Mouse (Mus musculus) hindbrain, embryonic 12.5 days (tissue): Measurements from ENCODE around the gene Pth1r. TPM values are rescaled to one million over a fixed set of nuclear protein-coding genes. Genes with fewer than 3 reads are reported as not detected.

Source experiments
- ATAC-seq: fragments of 200-750 bp; cut with Nextera tagmentation; 2 replicates; pipeline ENCODE4 v1.8.0; 2017; ENCODE audit warnings: moderate TSS enrichment; ENCODE audit not compliant: low FRiP score
- H3K27ac ChIP-seq: fragments of 300-500 bp; sonication (generic); 2 replicates; pipeline ENCODE4 v1.5.1; 2016; ENCODE audit warnings: mild to moderate bottlenecking
- H3K27me3 ChIP-seq: fragments of 300-500 bp; sonication (generic); 2 replicates; pipeline ENCODE4 v1.6.1; 2016; ENCODE audit warnings: mild to moderate bottlenecking
- H3K36me3 ChIP-seq: fragments of 300-500 bp; sonication (generic); 2 replicates; pipeline ENCODE4 v1.6.1; 2016; ENCODE audit warnings: mild to moderate bottlenecking
- H3K4me1 ChIP-seq: fragments of 300-500 bp; sonication (generic); 2 replicates; pipeline ENCODE4 v1.6.1; 2016
- H3K4me2 ChIP-seq: fragments of 300-500 bp; sonication (generic); replicated peaks from 2 replicates; pipeline ENCODE4 v1.6.1; 2016; ENCODE audit warnings: mild to moderate bottlenecking
- H3K4me3 ChIP-seq: fragments of 300-500 bp; sonication (generic); 2 replicates; pipeline ENCODE4 v1.5.1; 2016; ENCODE audit warnings: mild to moderate bottlenecking
- H3K9ac ChIP-seq: fragments of 300-500 bp; sonication (generic); 2 replicates; pipeline ENCODE4 v1.6.1; 2016; ENCODE audit warnings: mild to moderate bottlenecking, moderate library complexity
- H3K9me3 ChIP-seq: fragments of 300-500 bp; sonication (generic); replicated peaks from 2 replicates; pipeline ENCODE4 v1.6.1; 2016; ENCODE audit warnings: mild to moderate bottlenecking
- WGBS: fragments of 180-500 bp; shearing (Covaris S2); methylation state at CpG from one replicate; pipeline ENCODE4 v1.1.7; 2016; 5-methylcytosine and 5-hydroxymethylcytosine counted together
- polyA plus RNA-seq: library from polyadenylated mRNA; unstranded; fragments of >200 nt; fragmentation: Nextera tagmentation; extraction: Ambion mirVana; gene quantifications from 2 replicates; pipeline ENCODE4 v1.2.1, GENCODE M21; 2016

Pth1r gene
- polyA plus RNA-seq, 1 experiment from 2014 or later, result 44.3 TPM

- no peaks in the 10 kb centered on the region for H3K9me3 ChIP-seq
- H3K36me3 ChIP-seq, result peaks cover 34% of the 10 kb centered on the region; the same call in 1 of the 2 replicates
- H3K4me3 ChIP-seq, result no peak overlapping the region
- no peak overlapping the region for H3K27ac ChIP-seq
- ATAC-seq, result peak; percentile 76
- 45% methylated on average over 5 of the region's 5 CpGs for WGBS
- no peaks in the 10 kb centered on the region for H3K4me1 ChIP-seq
- H3K27me3 ChIP-seq, result no peaks in the 10 kb centered on the region
- H3K4me2 ChIP-seq, result no peak overlapping the region
- no peak overlapping the region for H3K9ac ChIP-seq
These were observed 37.2 kb downstream of the Pth1r start for GRCm38 (mm10) chr9:110709640-110710258.

- H3K27ac ChIP-seq, result no peak overlapping the region
These were observed 40.2 kb downstream of the Pth1r start for GRCm38 (mm10) chr9:110706784-110707183.

GRCm38 (mm10) chr9:110703951-110704350 is 43.0 kb downstream of the Pth1r start:
- H3K4me1 ChIP-seq, result no peaks in the 10 kb centered on the region
- no peak for ATAC-seq
- H3K4me3 ChIP-seq, result no peak overlapping the region
- no peaks in the 10 kb centered on the region for H3K27me3 ChIP-seq
- H3K9ac ChIP-seq, result no peak overlapping the region
- 95% methylated on average over 6 of the region's 6 CpGs for WGBS
- H3K36me3 ChIP-seq, result peaks cover 9% of the 10 kb centered on the region; the same call in 1 of the 2 replicates
- H3K4me2 ChIP-seq, result no peak overlapping the region
- no peak overlapping the region for H3K27ac ChIP-seq
- H3K9me3 ChIP-seq, result no peaks in the 10 kb centered on the region

More at GRCm38 (mm10) chr9:110706784-110707183, 40.2 kb downstream of the Pth1r start:
- no peaks in the 10 kb centered on the region for H3K4me1 ChIP-seq
- 85% methylated on average over 5 of the region's 5 CpGs for WGBS
- H3K27me3 ChIP-seq, result no peaks in the 10 kb centered on the region
- no peak overlapping the region for H3K4me3 ChIP-seq
- no peak overlapping the region for H3K4me2 ChIP-seq
- H3K9ac ChIP-seq, result no peak overlapping the region
- H3K36me3 ChIP-seq, result 0 out of 2 replicates have a peak, but pooled peaks cover 15% of the 10 kb centered on the region
- H3K9me3 ChIP-seq, result no peaks in the 10 kb centered on the region
- ATAC-seq, result no peak

- ATAC-seq, result no peak
- no peak overlapping the region for H3K4me3 ChIP-seq
- no peaks in the 10 kb centered on the region for H3K4me1 ChIP-seq
- H3K4me2 ChIP-seq, result no peak overlapping the region
- no peak overlapping the region for H3K27ac ChIP-seq
- H3K9me3 ChIP-seq, result no peaks in the 10 kb centered on the region
- H3K9ac ChIP-seq, result no peak overlapping the region
- H3K27me3 ChIP-seq, result no peaks in the 10 kb centered on the region
- H3K36me3 ChIP-seq, result peaks cover 9% of the 10 kb centered on the region; the same call in 1 of the 2 replicates
- 95% methylated on average over 1 of the region's 1 CpGs for WGBS
These were observed 44.1 kb downstream of the Pth1r start for GRCm38 (mm10) chr9:110702848-110703247.

- peaks cover 11% of the 10 kb centered on the region; the same call in 1 of the 2 replicates for H3K36me3 ChIP-seq
- whole genome bisulfite sequencing, result 77% methylated on average over 11 of the region's 12 CpGs
- H3K27ac ChIP-seq, result no peak overlapping the region
- no peaks in the 10 kb centered on the region for H3K4me1 ChIP-seq
- no peaks in the 10 kb centered on the region for H3K9me3 ChIP-seq
- ATAC-seq, result no peak
- no peak overlapping the region for H3K4me2 ChIP-seq
- no peak overlapping the region for H3K9ac ChIP-seq
- no peak overlapping the region for H3K4me3 ChIP-seq
- H3K27me3 ChIP-seq, result no peaks in the 10 kb centered on the region
These were observed 45.6 kb downstream of the Pth1r start for GRCm38 (mm10) chr9:110701114-110702032.

- ATAC-seq, result no peak
- H3K36me3 ChIP-seq, result peaks cover 16% of the 10 kb centered on the region; the same call in 1 of the 2 replicates
- no peaks in the 10 kb centered on the region for H3K4me1 ChIP-seq
- no peaks in the 10 kb centered on the region for H3K27me3 ChIP-seq
- WGBS, result 98% methylated on average over 3 of the region's 3 CpGs
- no peak overlapping the region for H3K4me3 ChIP-seq
- H3K27ac ChIP-seq, result no peak overlapping the region
- no peaks in the 10 kb centered on the region for H3K9me3 ChIP-seq
- no peak overlapping the region for H3K9ac ChIP-seq
- H3K4me2 ChIP-seq, result no peak overlapping the region
These were observed 47.4 kb downstream of the Pth1r start for GRCm38 (mm10) chr9:110699574-110699973.

GRCm38 (mm10) chr9:110697465-110697864 is 49.5 kb downstream of the Pth1r start:
- Histone ChIP-seq H3K27ac (no peak overlapping the region), H3K27me3 (no peaks in the 10 kb centered on the region), H3K36me3 (peaks cover 27% of the 10 kb centered on the region), H3K4me2 (no peak overlapping the region), H3K9me3 (no peaks in the 10 kb centered on the region), H3K9ac (no peak overlapping the region), H3K4me3 (no peak overlapping the region), H3K4me1 (no peaks in the 10 kb centered on the region)
- WGBS, result 84% methylated on average over 3 of the region's 3 CpGs
- no peak for ATAC-seq

GRCm38 (mm10) chr9:110696427-110696826 is 50.5 kb downstream of the Pth1r start:
- Histone ChIP-seq H3K36me3 (peaks cover 27% of the 10 kb centered on the region), H3K27me3 (no peaks in the 10 kb centered on the region), H3K4me2 (no peak overlapping the region), H3K4me3 (no peak overlapping the region), H3K4me1 (no peaks in the 10 kb centered on the region), H3K9ac (no peak overlapping the region), H3K9me3 (no peaks in the 10 kb centered on the region), H3K27ac (no peak overlapping the region)
- 92% methylated on average over 5 of the region's 5 CpGs for WGBS
- ATAC-seq, result no peak

GRCm38 (mm10) chr9:110695165-110695755 is 51.7 kb downstream of the Pth1r start:
- Histone ChIP-seq H3K4me2 (no peak overlapping the region), H3K4me3 (no peak overlapping the region), H3K9ac (no peak overlapping the region), H3K27me3 (no peaks in the 10 kb centered on the region), H3K36me3 (peaks cover 23% of the 10 kb centered on the region), H3K27ac (no peak overlapping the region), H3K9me3 (no peaks in the 10 kb centered on the region), H3K4me1 (no peaks in the 10 kb centered on the region)
- 85% methylated on average over 4 of the region's 4 CpGs for WGBS
- ATAC-seq, result no peak

- Histone ChIP-seq H3K9me3 (no peaks in the 10 kb centered on the region), H3K27ac (no peak overlapping the region), H3K36me3 (peaks cover 11% of the 10 kb centered on the region), H3K9ac (no peak overlapping the region), H3K27me3 (no peaks in the 10 kb centered on the region), H3K4me1 (peaks cover 15% of the 10 kb centered on the region), H3K4me2 (no peak overlapping the region), H3K4me3 (no peak overlapping the region)
- WGBS, result 89% methylated on average over 8 of the region's 8 CpGs
- no peak for ATAC-seq
These were observed 57.6 kb downstream of the Pth1r start for GRCm38 (mm10) chr9:110689261-110689779.

GRCm38 (mm10) chr9:110687846-110688245 is 59.1 kb downstream of the Pth1r start:
- 0 out of 2 replicates have a peak, but pooled peaks cover 2% of the 10 kb centered on the region for H3K36me3 ChIP-seq
- ATAC-seq, result no peak
- no peak overlapping the region for H3K27ac ChIP-seq
- no peak overlapping the region for H3K9ac ChIP-seq
- WGBS, result 88% methylated on average over 2 of the region's 2 CpGs
- H3K27me3 ChIP-seq, result no peaks in the 10 kb centered on the region
- H3K4me3 ChIP-seq, result no peak overlapping the region
- H3K4me1 ChIP-seq, result peaks cover 28% of the 10 kb centered on the region
- H3K9me3 ChIP-seq, result no peaks in the 10 kb centered on the region
- H3K4me2 ChIP-seq, result no peak overlapping the region

GRCm38 (mm10) chr9:110687061-110687460 is 59.9 kb downstream of the Pth1r start:
- Histone ChIP-seq H3K9ac (no peak overlapping the region), H3K4me1 (peaks cover 32% of the 10 kb centered on the region), H3K27ac (no peak overlapping the region), H3K4me2 (no peak overlapping the region), H3K4me3 (no peak overlapping the region), H3K27me3 (no peaks in the 10 kb centered on the region), H3K36me3 (no peaks in the 10 kb centered on the region), H3K9me3 (no peaks in the 10 kb centered on the region)
- no peak for ATAC-seq
- WGBS, result 70% methylated on average over 5 of the region's 5 CpGs
